Mouse (Mus musculus) cortical plate, adult 2 months (tissue): ENCODE measurements at regions not wholly inside any gene's neighbourhood (a gene's known extent, or its start where the extent isn't known, plus 50 kb on each side); places are given as distances from the start of the nearest gene placed in this dataset.

Experiments
- CTCF ChIP-seq: fragments of 200-500 bp; IDR thresholded peaks from 2 replicates; pipeline ENCODE4 v1.5.1; 2011; ENCODE audit warnings: mild to moderate bottlenecking, control low read depth, low read length; ENCODE audit not compliant: insufficient read depth; ENCODE audit errors: extremely low read depth
- POLR2A ChIP-seq: fragments of 200-500 bp; IDR thresholded peaks from 2 replicates; pipeline ENCODE4 v1.6.1; 2011; ENCODE audit warnings: mild to moderate bottlenecking, low read length, control low read depth; ENCODE audit not compliant: insufficient read depth; ENCODE audit errors: extremely low read depth

- TF ChIP-seq POLR2A (no peak), CTCF (no peak)
These were observed 475.4 kb downstream of the Lmo4 start for GRCm38 (mm10) chr3:143729473-143730076.
